Mouse (Mus musculus): ENCODE data around the gene Olfr453.

GRCm38 (mm10) chr6:42777066-42777465 lies 37.9 kb downstream of the Olfr453 start:
- TF ChIP-seq CTCF (IDR thresholded peaks at IDR 0.05; ENCODE audit: low read depth) (no peak), EP300 (IDR thresholded peaks at IDR 0.05; ENCODE audit: low read depth) (no peak)
